Mouse (Mus musculus): ENCODE data around the gene Tmem95. TPM values are rescaled to one million over a fixed set of nuclear protein-coding genes. Genes with fewer than 3 reads are reported as not detected.

Tmem95 gene
- polyA plus RNA-seq (2011; ENCODE audit: insufficient read depth, insufficient read length, low read depth, missing spikeins) = not detected in 2 replicates

DNA sequence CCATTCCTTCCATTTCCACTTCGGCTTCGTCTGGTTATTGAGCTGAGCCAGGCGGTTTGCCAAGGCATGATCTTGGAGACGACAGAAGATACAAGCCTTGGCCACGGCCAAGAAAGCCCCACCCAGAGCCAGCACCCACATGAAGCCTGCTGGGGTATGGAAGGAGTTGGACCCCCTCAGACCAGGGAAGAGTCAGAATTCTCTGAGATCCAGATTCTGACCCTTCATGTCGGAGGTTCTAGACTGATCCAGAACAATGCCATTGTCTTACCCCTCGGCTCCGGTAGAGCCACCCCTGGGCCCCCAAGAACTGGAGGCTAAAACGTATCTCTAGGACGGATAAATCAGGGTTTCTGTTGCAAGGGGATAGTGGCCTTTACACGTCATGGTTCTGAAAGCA lies at the start of gene Tmem95:
Gene Tmem95 (minus strand): TSS at position 141 of the 400 bp plus-strand sequence.
- Histone ChIP-seq H3K4me1 (ENCODE audit: control insufficient read depth, insufficient read depth, low read length) (peaks cover 1% of the 10 kb centered on the region), H3K4me3 (ENCODE audit: low read depth, low read length) (peak within 1 kb of the TSS; percentile 32)
- TF ChIP-seq CTCF (IDR thresholded peaks at IDR 0.05; ENCODE audit: low read depth, low read length) (no peak), POLR2A (IDR thresholded peaks at IDR 0.05; ENCODE audit: insufficient read depth, low read length) (no peak), EP300 (IDR thresholded peaks at IDR 0.05; ENCODE audit: insufficient read depth, low read depth, low read length) (no peak)

GRCm38 (mm10) chr11:69927501-69927900 lies 49.7 kb upstream of the Tmem95 start:
- no peak for TF ChIP-seq POLR2A (IDR thresholded peaks at IDR 0.05; ENCODE audit: insufficient read depth, low read length)
- TF ChIP-seq EP300 (IDR thresholded peaks at IDR 0.05; ENCODE audit: insufficient read depth, low read depth, low read length) = no peak
- TF ChIP-seq CTCF (IDR thresholded peaks at IDR 0.05; ENCODE audit: low read depth, low read length) = no peak
- Histone ChIP-seq H3K4me3 (ENCODE audit: low read depth, low read length) (no peak overlapping the region), H3K4me1 (ENCODE audit: control insufficient read depth, insufficient read depth, low read length) (no peaks in the 10 kb centered on the region), H3K27ac (ENCODE audit: insufficient read depth, low read length) (no peak overlapping the region), H3K27me3 (ENCODE audit: control insufficient read depth, insufficient read depth, low read length, poor library complexity, severe bottlenecking) (no peaks in the 10 kb centered on the region), H3K36me3 (ENCODE audit: control insufficient read depth, insufficient read depth, low read length, poor library complexity, severe bottlenecking) (no peaks in the 10 kb centered on the region), H3K9me3 (replicated peaks; ENCODE audit: control insufficient read depth, insufficient read depth, low read length, poor library complexity, severe bottlenecking) (no peaks in the 10 kb centered on the region), H3K9ac (ENCODE audit: low read depth, poor library complexity, severe bottlenecking) (no peak overlapping the region)

More for the DNA sequence above, at the start of gene Tmem95:
- Histone ChIP-seq H3K27ac (ENCODE audit: insufficient read depth, low read length) (peak within 1 kb of the TSS; percentile 81), H3K27me3 (ENCODE audit: control insufficient read depth, insufficient read depth, low read length, poor library complexity, severe bottlenecking) (no peaks in the 10 kb centered on the region), H3K36me3 (ENCODE audit: control insufficient read depth, insufficient read depth, low read length, poor library complexity, severe bottlenecking) (no peaks in the 10 kb centered on the region), H3K9me3 (replicated peaks; ENCODE audit: control insufficient read depth, insufficient read depth, low read length, poor library complexity, severe bottlenecking) (no peaks in the 10 kb centered on the region), H3K9ac (ENCODE audit: low read depth, poor library complexity, severe bottlenecking) (peak within 1 kb of the TSS; percentile 79)

DNA sequence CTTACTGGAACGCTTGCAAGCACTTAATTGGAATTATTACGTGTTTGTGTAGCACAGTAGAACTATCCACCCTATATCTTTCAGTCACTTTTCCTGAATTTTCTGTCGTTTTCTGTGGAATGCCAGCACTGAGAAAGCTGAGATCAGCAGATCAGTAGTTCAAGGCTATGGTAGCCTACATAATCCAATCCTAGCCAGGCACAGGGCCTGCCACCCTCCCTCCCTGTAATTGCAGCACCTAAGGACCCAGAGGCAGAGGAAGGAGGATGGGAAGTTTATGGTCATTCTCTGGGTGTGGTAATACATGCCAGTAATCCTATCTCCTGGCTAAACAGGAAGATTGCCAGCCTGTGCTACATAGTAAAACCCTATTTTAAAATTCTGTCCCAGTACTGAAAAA lies 45.0 kb upstream of the Tmem95 start:
- H3K9me3 ChIP-seq (replicated peaks; ENCODE audit: control insufficient read depth, insufficient read depth, low read length, poor library complexity, severe bottlenecking) = no peaks in the 10 kb centered on the region

DNA sequence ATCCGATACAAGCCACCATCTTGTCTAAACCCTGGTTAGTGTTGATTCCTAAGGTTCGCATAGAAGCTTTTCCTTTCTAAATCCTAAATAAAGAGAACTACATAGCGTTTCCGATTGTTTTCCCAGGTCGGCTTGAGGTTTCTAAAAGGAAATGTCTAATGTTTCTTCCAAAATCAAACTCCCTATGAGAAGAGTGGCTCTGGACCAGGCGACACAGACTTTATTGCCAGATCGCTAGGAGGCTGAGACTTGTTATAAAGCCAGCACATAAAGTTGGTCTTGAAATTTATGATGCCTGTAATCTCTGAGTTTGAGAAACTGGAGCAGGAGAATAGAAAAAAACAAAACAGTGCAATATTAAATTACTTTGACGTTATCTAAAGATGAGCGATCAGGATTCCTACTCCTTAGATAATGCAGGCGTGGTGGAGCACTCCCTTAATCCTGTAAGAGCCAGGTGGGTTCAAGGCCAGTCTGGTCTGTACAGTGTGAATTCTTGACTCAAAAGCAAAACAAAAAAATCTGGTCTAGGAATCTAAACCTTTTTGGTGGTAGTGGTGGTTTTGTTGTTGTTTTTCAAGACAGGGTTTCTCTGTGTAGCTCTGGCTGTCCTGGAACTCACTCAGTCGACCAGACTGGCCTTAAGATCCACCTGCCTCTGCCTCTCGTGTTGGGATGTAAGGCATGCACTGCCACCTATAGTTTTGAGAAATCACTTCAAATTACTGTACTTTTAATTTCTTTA lies 44.4 kb upstream of the Tmem95 start:
- TF ChIP-seq POLR2A (IDR thresholded peaks at IDR 0.05; ENCODE audit: insufficient read depth, low read length) (no peak), CTCF (IDR thresholded peaks at IDR 0.05; ENCODE audit: low read depth, low read length) (no peak), EP300 (IDR thresholded peaks at IDR 0.05; ENCODE audit: insufficient read depth, low read depth, low read length) (no peak)
- Histone ChIP-seq H3K36me3 (ENCODE audit: control insufficient read depth, insufficient read depth, low read length, poor library complexity, severe bottlenecking) (peaks cover 28% of the 10 kb centered on the region), H3K9ac (ENCODE audit: low read depth, poor library complexity, severe bottlenecking) (peak overlapping the region; percentile 85), H3K4me3 (ENCODE audit: low read depth, low read length) (peak overlapping the region; percentile 94), H3K4me1 (ENCODE audit: control insufficient read depth, insufficient read depth, low read length) (peaks cover 2% of the 10 kb centered on the region), H3K27me3 (ENCODE audit: control insufficient read depth, insufficient read depth, low read length, poor library complexity, severe bottlenecking) (no peaks in the 10 kb centered on the region), H3K27ac (ENCODE audit: insufficient read depth, low read length) (peak overlapping the region; percentile 98), H3K9me3 (replicated peaks; ENCODE audit: control insufficient read depth, insufficient read depth, low read length, poor library complexity, severe bottlenecking) (no peaks in the 10 kb centered on the region)

More for the DNA sequence above, 45.0 kb upstream of the Tmem95 start:
- peaks cover 22% of the 10 kb centered on the region for H3K36me3 ChIP-seq (ENCODE audit: control insufficient read depth, insufficient read depth, low read length, poor library complexity, severe bottlenecking)
- H3K27me3 ChIP-seq (ENCODE audit: control insufficient read depth, insufficient read depth, low read length, poor library complexity, severe bottlenecking) = no peaks in the 10 kb centered on the region
- H3K4me1 ChIP-seq (ENCODE audit: control insufficient read depth, insufficient read depth, low read length) = peaks cover 2% of the 10 kb centered on the region
- TF ChIP-seq POLR2A (IDR thresholded peaks at IDR 0.05; ENCODE audit: insufficient read depth, low read length) = no peak
- no peak for TF ChIP-seq EP300 (IDR thresholded peaks at IDR 0.05; ENCODE audit: insufficient read depth, low read depth, low read length)
- no peak for TF ChIP-seq CTCF (IDR thresholded peaks at IDR 0.05; ENCODE audit: low read depth, low read length)
- peak overlapping the region; percentile 98 for H3K27ac ChIP-seq (ENCODE audit: insufficient read depth, low read length)
- H3K9ac ChIP-seq (ENCODE audit: low read depth, poor library complexity, severe bottlenecking) = peak overlapping the region; percentile 85
- 0 out of 2 replicates have a peak overlapping the region, but pooled peaks have one; percentile 34 for H3K4me3 ChIP-seq (ENCODE audit: low read depth, low read length)

DNA sequence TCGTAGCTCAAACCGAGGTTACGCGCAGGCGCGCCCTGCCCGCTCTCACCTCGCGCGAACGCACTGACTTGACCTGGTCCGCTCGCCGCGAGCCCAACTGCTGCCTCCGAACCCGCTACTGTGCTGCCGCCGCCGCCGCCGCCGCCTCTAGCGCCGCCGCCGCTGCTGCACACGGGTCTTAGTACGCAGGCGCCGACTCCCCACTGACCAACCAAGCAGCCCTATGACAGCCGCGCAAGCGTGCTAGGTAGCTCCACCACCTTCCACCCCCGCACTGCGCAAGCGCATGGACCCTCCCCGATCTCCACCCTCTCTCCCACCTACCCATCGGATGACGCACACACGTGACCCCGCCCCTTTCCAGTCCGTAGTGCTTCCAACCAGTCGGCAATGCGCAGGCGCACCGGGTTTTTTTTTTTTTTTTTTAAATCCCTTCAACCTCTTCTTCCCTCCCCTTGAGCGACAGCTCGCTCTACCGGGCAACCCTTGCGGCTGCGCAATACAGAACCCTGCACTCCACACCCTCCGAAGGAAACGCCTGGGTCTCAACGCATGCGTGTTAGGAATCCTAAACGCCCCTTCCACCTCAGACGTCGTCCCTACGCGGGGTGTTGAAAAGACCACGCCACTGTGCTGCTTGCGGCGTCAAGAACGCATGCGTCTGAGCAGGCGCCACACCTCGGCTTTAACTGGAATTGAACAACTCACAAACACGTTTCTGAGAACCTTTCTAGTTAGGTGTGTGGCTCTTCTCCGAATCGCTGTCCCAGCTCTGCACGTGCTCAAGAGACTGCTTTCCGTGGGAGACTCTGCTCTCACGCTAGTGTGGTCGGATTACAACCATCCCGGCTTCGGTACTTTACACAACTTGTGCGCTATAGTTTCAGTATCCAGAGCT lies 43.5 kb upstream of the Tmem95 start, which contains the start of gene Eif5a:
Gene Eif5a (minus strand): TSS at position 845 of the 898 bp plus-strand sequence.
- no peaks in the 10 kb centered on the region for H3K9me3 ChIP-seq (replicated peaks; ENCODE audit: control insufficient read depth, insufficient read depth, low read length, poor library complexity, severe bottlenecking)
- peak within 1 kb of the TSS; percentile 99 for H3K9ac ChIP-seq (ENCODE audit: low read depth, poor library complexity, severe bottlenecking)
- peak within 1 kb of the TSS; percentile 98 for H3K27ac ChIP-seq (ENCODE audit: insufficient read depth, low read length)
- peaks cover 2% of the 10 kb centered on the region for H3K4me1 ChIP-seq (ENCODE audit: control insufficient read depth, insufficient read depth, low read length)
- peak within 1 kb of the TSS; percentile 94 for H3K4me3 ChIP-seq (ENCODE audit: low read depth, low read length)
- peaks cover 34% of the 10 kb centered on the region for H3K36me3 ChIP-seq (ENCODE audit: control insufficient read depth, insufficient read depth, low read length, poor library complexity, severe bottlenecking)
- TF ChIP-seq POLR2A (IDR thresholded peaks at IDR 0.05; ENCODE audit: insufficient read depth, low read length) (peak; percentile 95), EP300 (IDR thresholded peaks at IDR 0.05; ENCODE audit: insufficient read depth, low read depth, low read length) (peak; percentile 71; the same call in 1 of the 2 replicates), CTCF (IDR thresholded peaks at IDR 0.05; ENCODE audit: low read depth, low read length) (peak; percentile 15)
- H3K27me3 ChIP-seq (ENCODE audit: control insufficient read depth, insufficient read depth, low read length, poor library complexity, severe bottlenecking) = no peaks in the 10 kb centered on the region

Data from ES-Bruce4 (cell line).